Mouse (Mus musculus) lung, embryonic 14.5 days (tissue): ENCODE data around the gene Eya3. TPM values are rescaled to one million over a fixed set of nuclear protein-coding genes. Genes with fewer than 3 reads are reported as not detected.

ENCODE experiments used
- ATAC-seq: fragments of 200-750 bp; cut with Nextera tagmentation; 2 replicates; pipeline ENCODE4 v1.8.0; 2017; ENCODE audit warnings: mild to moderate bottlenecking, moderate TSS enrichment, moderate library complexity; ENCODE audit not compliant: insufficient read depth
- DNase-seq: peaks from one replicate; pipeline ENCODE4 v3.0.0-alpha.2; 2015
- H3K27ac ChIP-seq: fragments of 300-500 bp; sonication (generic); 2 replicates; pipeline ENCODE4 v1.5.1; 2014; ENCODE audit warnings: low read depth, mild to moderate bottlenecking, moderate library complexity
- H3K27me3 ChIP-seq: fragments of 300-500 bp; sonication (generic); 2 replicates; pipeline ENCODE4 v1.6.1; 2014; ENCODE audit warnings: low read length, control low read depth; ENCODE audit not compliant: insufficient read depth
- H3K36me3 ChIP-seq: fragments of 300-500 bp; sonication (generic); 2 replicates; pipeline ENCODE4 v1.6.1; 2014; ENCODE audit warnings: control low read depth; ENCODE audit not compliant: insufficient read depth
- H3K4me1 ChIP-seq: fragments of 300-500 bp; sonication (generic); 2 replicates; pipeline ENCODE4 v1.6.1; 2014; ENCODE audit warnings: antibody characterized with exemption, control low read depth; ENCODE audit not compliant: insufficient read depth
- H3K4me2 ChIP-seq: fragments of 300-500 bp; sonication (generic); 2 replicates; pipeline ENCODE4 v1.6.1; 2014; ENCODE audit warnings: mild to moderate bottlenecking
- H3K4me3 ChIP-seq: fragments of 300-500 bp; sonication (generic); 2 replicates; pipeline ENCODE4 v1.5.1; 2014; ENCODE audit warnings: low read depth, low read length
- H3K9ac ChIP-seq: fragments of 300-500 bp; sonication (generic); 2 replicates; pipeline ENCODE4 v1.6.1; 2014
- H3K9me3 ChIP-seq: fragments of 300-500 bp; sonication (generic); 2 replicates; pipeline ENCODE4 v1.6.1; 2016; ENCODE audit warnings: low read depth, low read length, control low read depth
- CTCF ChIP-seq: IDR thresholded peaks from 2 replicates; pipeline ENCODE4 v1.5.1; 2016; ENCODE audit warnings: antibody characterized with exemption, low read depth
- WGBS: fragments of 180-500 bp; shearing (Covaris S2); extraction: QIAGEN DNeasy Blood & Tissue Kit; methylation state at CpG from one replicate; pipeline ENCODE4 v1.1.7; 2014; 5-methylcytosine and 5-hydroxymethylcytosine counted together
- polyA plus RNA-seq: library from polyadenylated mRNA; unstranded; fragments of >200 nt; fragmentation: Nextera tagmentation; extraction: Ambion mirVana; gene quantifications from 2 replicates; pipeline ENCODE4 v1.2.1, GENCODE M21; 2014

Gene Eya3
- polyA plus RNA-seq, 1 experiment from 2014 or later = 29.5 TPM

- H3K9ac ChIP-seq = peak within 1 kb of the TSS; percentile 80
- DNase-seq (peak; percentile 100), ATAC-seq (peak; percentile 97)
- H3K4me2 ChIP-seq = peak within 1 kb of the TSS; percentile 79
- peaks cover 33% of the 10 kb centered on the region for H3K36me3 ChIP-seq
- no peaks in the 10 kb centered on the region for H3K9me3 ChIP-seq
- under 1% methylated on average over 71 of the region's 71 CpGs for WGBS
- H3K27ac ChIP-seq = peak within 1 kb of the TSS; percentile 70
- H3K4me1 ChIP-seq = no peaks in the 10 kb centered on the region
- H3K27me3 ChIP-seq = no peaks in the 10 kb centered on the region
- peak within 1 kb of the TSS; percentile 92 for H3K4me3 ChIP-seq
- TF ChIP-seq CTCF = no peak
Observed at GRCm38 (mm10) chr4:132767914-132768876, 129.4 kb downstream of the Eya3 start, which contains the start of gene Rpa2. TSS of gene Rpa2 (plus strand) at chr4:132768332.

- Histone ChIP-seq H3K27ac (no peak overlapping the region), H3K36me3 (peaks cover 68% of the 10 kb centered on the region), H3K9ac (no peak overlapping the region), H3K9me3 (no peaks in the 10 kb centered on the region), H3K4me2 (no peak overlapping the region), H3K4me1 (no peaks in the 10 kb centered on the region), H3K4me3 (no peak overlapping the region), H3K27me3 (no peaks in the 10 kb centered on the region)
- TF ChIP-seq CTCF = no peak
- ATAC-seq = no peak
- DNase-seq = no peak
- 72% methylated on average over 9 of the region's 9 CpGs for WGBS
Observed at GRCm38 (mm10) chr4:132771776-132772175, 133.0 kb downstream of the Eya3 start.

Other genes starting within 250 kb of the Eya3 start
- gene Phactr4, start 216.5 kb upstream of the Eya3 start, polyA plus RNA-seq = 23.3 and 23.9 TPM in 2 replicates
- gene Med18, start 175.1 kb upstream of the Eya3 start, polyA plus RNA-seq = 20.0 and 20.1 TPM in 2 replicates
- 7.8 and 8.6 TPM in 2 replicates for gene Sesn2, start 128.5 kb upstream of the Eya3 start, polyA plus RNA-seq
- gene Atpif1, start 105.3 kb upstream of the Eya3 start, polyA plus RNA-seq = 1,179 and 1,189 TPM in 2 replicates
- gene Dnajc8, start 103.4 kb upstream of the Eya3 start, polyA plus RNA-seq = 191 TPM in 2 replicates
- 0.83 and 1.1 TPM in 2 replicates for gene Ptafr, start 74.9 kb upstream of the Eya3 start, polyA plus RNA-seq
- 4.7 and 5.5 TPM in 2 replicates for gene Xkr8, start 93.6 kb downstream of the Eya3 start, polyA plus RNA-seq
- gene Smpdl3b, start 118.3 kb downstream of the Eya3 start, polyA plus RNA-seq = 7.8 and 8.4 TPM in 2 replicates
- gene Rpa2, start 129.3 kb downstream of the Eya3 start, polyA plus RNA-seq = 127 and 129 TPM in 2 replicates
- gene Themis2, start 157.4 kb downstream of the Eya3 start, polyA plus RNA-seq = 1.4 and 1.8 TPM in 2 replicates
- 58.3 and 60.4 TPM in 2 replicates for gene Ppp1r8, start 204.2 kb downstream of the Eya3 start, polyA plus RNA-seq
- 67.4 and 68.0 TPM in 2 replicates for gene Stx12, start 245.5 kb downstream of the Eya3 start, polyA plus RNA-seq